Mouse (Mus musculus) left cerebral cortex, adult 9 months (tissue): ENCODE results near the gene Cckbr.
A peak's percentile ranks its signal among the peaks of the same experiment; 100 is the strongest.
"Not testable (repeated sequence)": the region's sequence is repeated elsewhere in the genome, so short reads cannot be mapped to it uniquely, and the experiment has no call there.

Source experiments
- DNase-seq, 2 experiments: peaks; one replicate each; pipeline ENCODE4 v3.0.0; 2022; ENCODE audit warnings: low spot score in 2 of 2

Gene Cckbr

DNA sequence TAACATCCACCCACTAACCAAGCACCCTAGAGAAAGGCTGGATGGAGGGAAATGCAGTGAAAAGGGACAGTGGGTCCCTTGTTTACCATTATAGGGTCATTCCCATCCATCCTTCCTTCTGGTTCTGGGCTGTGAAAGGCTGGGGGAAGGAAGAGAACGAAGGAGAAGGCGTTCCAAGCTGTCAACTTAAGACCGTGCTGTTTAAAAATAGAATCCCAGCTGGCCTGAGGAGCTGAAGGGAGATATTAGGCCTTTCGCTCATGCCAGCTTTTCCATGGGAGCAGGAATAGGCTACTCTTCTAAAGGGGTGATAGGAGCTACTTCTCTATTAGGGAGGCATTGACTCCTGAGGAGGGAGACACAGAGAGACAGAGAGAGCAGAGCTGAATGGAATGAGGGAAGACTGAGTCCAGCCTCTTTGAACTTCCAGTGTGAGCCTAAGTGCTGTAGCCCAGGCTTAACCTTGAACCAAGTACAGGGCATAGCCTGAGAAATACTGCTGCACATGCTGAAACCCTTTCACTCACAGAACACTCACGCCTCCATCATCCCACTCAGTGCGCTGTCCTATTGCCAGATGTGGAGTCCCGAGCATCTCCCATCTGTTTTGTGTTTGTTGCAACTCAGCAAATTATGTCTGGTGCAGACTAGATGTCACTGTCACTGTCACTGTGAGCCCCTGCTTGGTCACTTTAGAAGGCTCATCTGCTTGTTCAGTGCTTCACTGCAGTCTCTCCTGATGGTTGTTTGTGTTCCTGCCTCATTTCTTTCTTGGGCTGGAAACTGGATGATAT lies 12.6 kb downstream of the Cckbr start:
- DNase-seq = peak; percentile 52 to 70

GRCm38 (mm10) chr7:105441426-105441825 lies 15.9 kb downstream of the Cckbr start:
- no peak for DNase-seq

GRCm38 (mm10) chr7:105445076-105445475 lies 19.5 kb downstream of the Cckbr start:
- no peak for DNase-seq

DNA sequence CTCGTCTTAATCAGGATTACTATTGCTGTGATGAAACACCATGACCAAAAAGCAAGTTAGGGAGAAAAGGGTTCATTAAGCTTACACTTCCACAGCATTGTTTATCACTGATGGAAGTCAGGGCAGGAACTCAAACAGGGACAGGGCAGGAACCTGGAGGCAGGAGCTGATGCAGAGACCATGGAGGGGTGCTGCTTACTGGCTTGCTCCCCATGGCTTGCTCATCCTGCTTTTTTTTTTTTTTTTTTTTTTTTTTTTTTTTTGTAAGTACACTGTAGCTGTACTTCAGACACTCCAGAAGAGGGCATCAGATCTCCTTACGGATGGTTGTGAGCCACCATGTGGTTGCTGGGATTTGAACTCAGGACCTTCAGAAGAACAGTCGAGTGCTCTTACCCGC lies 27.8 kb downstream of the Cckbr start:
- DNase-seq = not testable (repeated sequence)

DNA sequence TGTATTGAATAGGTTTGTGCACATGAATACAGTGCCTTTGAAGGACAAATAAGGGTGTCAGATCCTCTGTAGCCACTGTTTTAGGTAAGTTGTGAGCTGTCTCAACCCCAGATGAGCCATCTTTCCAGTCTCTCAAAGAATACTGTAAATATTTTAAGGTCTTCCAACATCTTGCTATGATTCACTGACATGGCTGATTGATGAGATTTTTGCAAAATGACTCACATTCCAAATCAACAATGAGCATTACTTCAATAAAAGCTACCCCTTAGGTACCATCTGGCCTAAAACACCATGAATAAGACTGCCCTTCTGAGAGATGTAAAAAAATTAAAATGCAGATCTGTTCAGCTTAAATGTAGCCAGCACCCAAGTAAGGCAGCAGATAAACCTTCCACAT lies 33.0 kb downstream of the Cckbr start:
- no peak for DNase-seq

- peak; percentile 64 to 87 for DNase-seq
Measured at GRCm38 (mm10) chr7:105465505-105465904, 40.0 kb downstream of the Cckbr start.

GRCm38 (mm10) chr7:105472607-105473006 lies 47.1 kb downstream of the Cckbr start:
- no peak for DNase-seq

DNA sequence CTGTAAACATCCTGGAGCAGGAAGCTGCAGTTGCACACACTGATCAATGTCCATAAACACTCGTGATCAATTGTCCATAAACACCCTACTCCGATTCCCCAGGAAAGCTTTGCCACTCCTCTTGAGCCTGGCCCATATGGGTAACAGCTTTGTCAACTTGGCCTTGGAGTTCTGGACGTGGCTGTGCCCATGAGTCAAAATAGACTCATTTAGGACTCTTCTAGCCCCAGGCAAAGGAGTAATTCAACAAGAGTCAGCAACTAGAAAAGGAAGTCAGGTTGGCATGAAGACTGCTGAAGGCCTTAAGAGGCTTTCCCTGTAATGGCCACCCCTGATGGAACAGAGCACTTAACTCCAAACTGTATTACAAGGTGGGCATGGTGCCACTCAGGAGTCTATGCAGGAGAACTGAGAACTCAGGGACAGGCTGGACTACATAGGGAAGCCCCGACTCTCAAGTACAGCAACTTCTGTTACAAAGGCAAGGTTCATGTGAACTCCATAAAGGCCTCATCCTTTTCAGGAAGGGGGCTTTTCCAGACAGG lies 49.3 kb downstream of the Cckbr start:
- DNase-seq = no peak

GRCm38 (mm10) chr7:105475396-105475949 lies 49.9 kb downstream of the Cckbr start:
- no peak for DNase-seq

GRCm38 (mm10) chr7:105476683-105477432 lies 51.3 kb downstream of the Cckbr start:
- no peak for DNase-seq

GRCm38 (mm10) chr7:105477433-105477700 lies 51.8 kb downstream of the Cckbr start:
- DNase-seq = no peak

DNA sequence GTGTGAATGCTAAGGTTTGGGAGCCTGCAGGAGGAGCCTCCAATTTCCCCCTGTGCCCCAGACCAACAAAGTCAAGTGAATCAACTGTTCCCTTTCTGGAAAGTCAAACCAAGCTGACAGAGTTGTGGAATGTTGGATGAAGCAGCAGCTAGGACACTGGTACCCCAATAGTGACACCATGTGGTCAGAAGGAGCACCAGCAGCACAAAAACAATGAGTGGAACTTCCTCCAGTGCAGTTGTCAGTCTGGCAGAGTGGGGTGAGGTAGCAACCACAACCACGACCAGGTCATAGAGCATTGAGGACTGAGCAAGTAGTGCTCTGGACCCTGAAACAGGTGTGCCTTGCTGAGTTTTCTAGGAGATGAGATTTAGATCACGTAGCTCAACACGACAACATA lies 52.3 kb downstream of the Cckbr start:
- DNase-seq = peak in 1 of 2 experiments; percentile 66

DNA sequence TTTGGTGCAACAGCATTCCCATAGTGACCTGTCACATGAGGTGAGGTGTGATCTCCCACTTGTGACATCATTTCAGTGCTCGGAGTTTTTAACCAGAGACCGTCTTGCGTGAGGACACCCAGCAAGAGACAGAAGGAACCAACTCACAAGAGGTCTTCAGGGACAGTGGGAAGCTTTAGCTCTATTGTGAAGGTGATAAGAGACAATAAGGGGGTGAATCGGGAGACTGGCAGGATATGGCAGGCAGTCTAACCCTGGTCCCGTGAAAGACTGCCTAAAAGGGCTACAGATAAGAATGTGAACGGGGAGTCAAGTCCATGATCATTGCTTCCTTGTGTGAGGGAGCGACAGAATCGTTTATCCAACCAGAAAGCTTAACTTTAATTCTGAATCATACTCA lies 52.8 kb downstream of the Cckbr start:
- no peak for DNase-seq

- DNase-seq = no peak
Measured at GRCm38 (mm10) chr7:105479232-105479631, 53.7 kb downstream of the Cckbr start.

DNA sequence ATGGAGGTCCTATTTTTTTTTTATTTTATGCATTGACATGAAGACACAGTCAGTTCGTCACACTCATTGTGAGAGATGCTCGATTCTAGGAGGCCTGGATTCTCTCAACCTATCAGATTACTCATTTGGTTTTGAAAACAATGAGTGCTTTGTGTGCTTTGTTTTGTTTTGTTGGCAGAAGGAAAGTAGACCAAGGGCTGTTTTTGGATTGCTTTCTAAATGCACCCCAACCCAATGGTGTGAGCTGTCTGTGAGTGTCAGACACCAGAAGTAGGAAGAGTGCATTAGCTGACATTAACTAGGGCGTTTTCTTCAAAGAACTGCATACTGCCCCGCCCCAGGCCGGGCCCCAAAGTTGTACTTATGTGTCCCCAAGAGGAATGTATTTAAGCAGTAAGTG lies 54.5 kb downstream of the Cckbr start:
- DNase-seq = no peak

DNA sequence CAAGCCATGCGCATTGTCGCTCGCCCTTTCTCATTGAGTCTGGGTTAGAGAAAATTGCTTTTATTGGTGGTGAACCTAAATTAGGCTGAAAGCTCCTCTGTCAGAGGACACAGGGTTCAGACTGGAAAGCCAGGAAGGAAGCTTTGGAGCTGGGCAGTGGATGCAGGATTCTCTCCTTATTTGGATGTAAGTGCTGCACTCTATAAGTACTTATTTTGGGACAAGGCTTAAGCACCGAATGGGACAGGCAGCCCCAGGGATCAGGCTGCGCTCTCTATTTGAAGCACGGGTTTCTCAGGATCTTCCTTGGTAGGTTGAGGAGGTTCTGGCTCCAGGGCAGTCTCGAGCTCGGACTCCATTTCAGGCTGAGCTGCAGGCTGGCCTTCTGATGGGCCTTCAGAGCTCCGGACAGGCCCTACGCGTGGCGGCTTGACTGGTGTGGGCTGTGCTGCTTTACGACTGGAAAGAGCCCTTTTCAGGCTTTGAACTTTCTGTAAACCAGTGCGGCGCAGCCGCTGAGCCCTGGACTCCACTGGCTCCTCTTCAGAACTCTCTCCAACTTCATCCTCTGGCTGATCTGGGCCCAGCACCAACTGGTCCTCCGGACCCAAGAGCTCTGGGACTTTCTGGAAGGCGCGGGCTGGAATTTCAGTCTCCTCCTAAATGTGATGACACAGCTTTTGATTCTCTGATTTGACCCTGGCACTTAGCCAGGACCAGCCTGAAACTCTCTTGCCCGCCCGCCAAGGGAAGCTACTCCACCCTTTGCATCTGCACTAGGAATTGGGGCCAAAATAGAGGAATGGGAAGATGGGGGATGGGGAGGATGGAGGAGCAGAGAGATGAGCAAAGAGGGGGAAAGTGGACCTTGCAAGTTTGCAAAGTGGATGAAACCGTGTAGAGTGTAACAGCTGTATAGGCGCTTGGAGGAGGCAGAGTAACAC lies 55.3 kb downstream of the Cckbr start:
- DNase-seq = peak in 1 of 2 experiments; percentile 13

- peak in 1 of 2 experiments; percentile 74 for DNase-seq
Measured at GRCm38 (mm10) chr7:105481505-105482411, 56.2 kb downstream of the Cckbr start, which contains the start of gene Cavin3. Cavin3 (minus strand) TSS chr7:105482300.

GRCm38 (mm10) chr7:105482426-105482825 lies 56.9 kb downstream of the Cckbr start:
- no peak for DNase-seq

DNA sequence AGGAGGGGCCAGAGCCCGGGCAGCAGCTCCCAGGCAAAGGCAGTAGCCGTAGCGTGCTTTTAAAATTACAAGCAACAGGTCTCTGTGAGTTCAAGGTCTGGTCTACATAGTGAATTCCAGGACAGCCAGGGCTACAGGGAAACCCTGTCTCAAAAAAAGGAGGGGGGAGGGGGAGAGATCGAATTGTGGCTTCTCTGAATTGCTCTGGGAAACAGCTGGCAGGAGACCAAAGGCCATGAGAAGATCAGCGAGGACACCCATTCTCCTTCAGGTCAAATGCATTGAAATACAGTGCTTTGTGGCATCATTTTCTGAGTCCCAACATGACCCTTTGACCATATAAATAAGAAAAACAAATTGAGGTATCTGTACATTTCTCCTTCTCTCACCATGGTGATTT lies 59.5 kb downstream of the Cckbr start:
- no peak for DNase-seq

- DNase-seq = peak; percentile 73 to 90
Measured at GRCm38 (mm10) chr7:105487104-105487876, 61.8 kb downstream of the Cckbr start.
